Mouse (Mus musculus): ENCODE measurements at regions not wholly inside any gene's neighbourhood (a gene's known extent, or its start where the extent isn't known, plus 50 kb on each side); places are given as distances from the start of the nearest gene placed in this dataset.

DNA sequence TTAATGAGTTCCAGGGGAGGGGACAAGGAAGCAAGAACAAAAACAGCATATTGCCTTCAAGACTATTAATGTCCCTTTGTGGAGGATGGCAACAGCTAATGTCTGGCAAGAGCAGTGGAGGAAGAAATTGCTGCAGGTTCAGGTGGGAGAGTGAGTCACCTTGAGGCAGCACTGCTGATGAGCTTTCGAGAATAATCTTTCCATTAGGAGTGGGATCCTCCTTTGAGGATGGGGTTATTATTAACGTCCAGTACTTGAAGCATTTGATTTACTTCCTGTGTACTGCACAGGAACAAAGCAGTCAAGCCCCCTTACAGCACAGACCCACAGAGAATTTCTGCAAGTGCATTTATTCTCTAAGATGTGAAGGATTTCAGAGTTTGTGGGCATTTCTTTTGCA lies 671.2 kb upstream of the Stxbp6 start:
- WGBS: 27% methylated on average over 2 of the region's 2 CpGs
- no peaks in the 10 kb centered on the region for H3K27me3 ChIP-seq (ENCODE audit: control insufficient read depth, insufficient read depth, low read length)
- no peaks in the 10 kb centered on the region for H3K9me3 ChIP-seq (ENCODE audit: control insufficient read depth, low read depth, low read length)
- H3K9ac ChIP-seq (replicated peaks; ENCODE audit: low read depth, low read length): no peak overlapping the region
- ATAC-seq (ENCODE audit: insufficient number of reproducible peaks, insufficient read depth, low FRiP score, low read depth): no peak
- no peaks in the 10 kb centered on the region for H3K4me1 ChIP-seq (ENCODE audit: control insufficient read depth, insufficient read depth, low read length)
- no peak overlapping the region for H3K27ac ChIP-seq (ENCODE audit: low read length)
- H3K4me2 ChIP-seq (replicated peaks; ENCODE audit: low read depth, low read length): no peak overlapping the region
- H3K4me3 ChIP-seq (ENCODE audit: low read depth, low read length): no peak overlapping the region
- no peaks in the 10 kb centered on the region for H3K36me3 ChIP-seq (ENCODE audit: control insufficient read depth, insufficient read depth, low read length)

DNA sequence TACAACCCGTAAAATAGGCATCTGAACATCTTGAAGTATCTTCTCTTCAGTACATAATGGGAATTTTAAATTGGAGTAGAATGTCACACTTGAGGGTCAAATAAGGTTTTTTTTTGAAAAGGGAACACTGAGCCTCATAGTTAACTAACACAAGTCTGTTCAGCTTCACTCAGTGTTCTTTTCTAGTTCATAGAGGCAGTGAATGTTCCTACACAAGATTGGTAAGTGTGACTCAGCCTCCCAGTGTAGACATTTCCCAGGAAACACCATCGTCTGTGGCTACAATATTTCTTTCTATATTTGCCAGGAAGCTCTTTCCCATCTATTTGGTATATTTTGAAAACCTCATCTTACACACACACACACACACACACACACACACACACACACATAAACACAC lies 670.1 kb upstream of the Stxbp6 start:
- Histone ChIP-seq H3K4me3 (ENCODE audit: low read depth, low read length) (no peak overlapping the region), H3K9me3 (ENCODE audit: control insufficient read depth, low read depth, low read length) (no peaks in the 10 kb centered on the region), H3K9ac (replicated peaks; ENCODE audit: low read depth, low read length) (no peak overlapping the region), H3K36me3 (ENCODE audit: control insufficient read depth, insufficient read depth, low read length) (no peaks in the 10 kb centered on the region), H3K4me1 (ENCODE audit: control insufficient read depth, insufficient read depth, low read length) (no peaks in the 10 kb centered on the region), H3K27ac (ENCODE audit: low read length) (no peak overlapping the region), H3K27me3 (ENCODE audit: control insufficient read depth, insufficient read depth, low read length) (no peaks in the 10 kb centered on the region), H3K4me2 (replicated peaks; ENCODE audit: low read depth, low read length) (no peak overlapping the region)
- ATAC-seq (ENCODE audit: insufficient number of reproducible peaks, insufficient read depth, low FRiP score, low read depth): no peak
- WGBS: 80% methylated on average over 2 of the region's 2 CpGs

DNA sequence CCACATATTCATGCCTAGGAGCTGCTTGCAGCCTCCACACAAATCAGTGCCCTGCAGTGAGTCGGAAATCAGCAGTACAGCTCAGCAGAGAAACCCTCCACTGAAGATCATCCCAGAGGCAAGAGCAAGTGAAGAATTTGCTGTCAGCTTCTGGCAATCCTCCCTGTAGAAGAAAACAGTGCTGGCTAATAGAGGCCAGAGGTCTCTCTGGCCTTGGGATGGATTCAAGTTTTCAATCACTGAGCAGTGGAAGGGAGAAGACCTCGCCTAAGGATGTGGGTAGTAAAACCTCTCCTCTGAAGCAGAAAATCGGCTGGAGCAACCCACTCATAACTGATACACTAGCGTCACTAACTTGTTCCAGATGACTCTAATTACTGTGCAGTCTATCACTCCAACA lies 659.2 kb upstream of the Stxbp6 start:
- Histone ChIP-seq H3K4me2 (replicated peaks; ENCODE audit: low read depth, low read length) (no peak overlapping the region), H3K4me3 (ENCODE audit: low read depth, low read length) (no peak overlapping the region), H3K9ac (replicated peaks; ENCODE audit: low read depth, low read length) (no peak overlapping the region), H3K9me3 (ENCODE audit: control insufficient read depth, low read depth, low read length) (no peaks in the 10 kb centered on the region), H3K4me1 (ENCODE audit: control insufficient read depth, insufficient read depth, low read length) (no peaks in the 10 kb centered on the region), H3K27ac (ENCODE audit: low read length) (no peak overlapping the region), H3K27me3 (ENCODE audit: control insufficient read depth, insufficient read depth, low read length) (no peaks in the 10 kb centered on the region), H3K36me3 (ENCODE audit: control insufficient read depth, insufficient read depth, low read length) (no peaks in the 10 kb centered on the region)
- 45% methylated on average over 4 of the region's 4 CpGs for WGBS
- no peak for ATAC-seq (ENCODE audit: insufficient number of reproducible peaks, insufficient read depth, low FRiP score, low read depth)

DNA sequence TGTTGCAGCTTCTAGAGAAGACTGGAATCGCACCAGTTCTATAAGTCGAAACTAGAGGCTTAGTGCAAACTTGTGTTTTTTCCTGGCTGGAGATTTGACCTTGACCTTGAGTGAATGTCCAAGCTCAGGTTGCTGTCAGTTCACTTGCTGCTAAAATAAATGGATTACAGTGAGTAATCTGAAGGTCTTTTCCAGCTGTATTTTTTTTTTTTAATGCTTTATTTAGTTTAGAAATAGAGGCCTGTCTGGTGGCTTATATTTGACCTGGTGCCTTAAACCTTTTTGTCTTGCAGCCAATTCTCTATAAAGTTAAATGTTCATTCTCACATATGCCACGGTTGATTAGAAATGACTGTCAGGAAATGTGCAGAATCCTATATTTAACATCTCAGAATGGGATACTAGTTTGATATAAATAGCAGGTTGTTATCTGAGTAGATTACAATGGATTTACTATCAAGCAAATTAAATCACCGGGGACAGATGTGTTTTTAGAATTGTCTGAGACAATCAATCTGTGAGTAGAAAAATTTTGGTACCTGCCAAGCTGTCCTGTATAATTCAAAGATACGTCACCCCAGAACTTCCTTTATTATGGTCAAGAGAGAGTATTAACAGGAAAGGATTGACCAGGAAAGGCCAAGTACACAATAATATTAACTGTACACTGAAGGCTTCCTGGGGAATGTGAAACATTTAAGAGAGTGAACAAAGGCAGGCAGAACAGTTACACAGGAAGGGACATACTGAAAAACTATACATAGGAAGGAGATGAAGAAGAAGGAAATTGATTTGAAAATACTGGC lies 650.3 kb upstream of the Stxbp6 start:
- ATAC-seq (ENCODE audit: insufficient number of reproducible peaks, insufficient read depth, low FRiP score, low read depth): no peak
- no peak overlapping the region for H3K9ac ChIP-seq (replicated peaks; ENCODE audit: low read depth, low read length)
- no peak overlapping the region for H3K4me3 ChIP-seq (ENCODE audit: low read depth, low read length)
- no peak overlapping the region for H3K4me2 ChIP-seq (replicated peaks; ENCODE audit: low read depth, low read length)
- no peak overlapping the region for H3K27ac ChIP-seq (ENCODE audit: low read length)
- WGBS: 49% methylated on average over 5 of the region's 5 CpGs
- H3K36me3 ChIP-seq (ENCODE audit: control insufficient read depth, insufficient read depth, low read length): no peaks in the 10 kb centered on the region
- no peaks in the 10 kb centered on the region for H3K4me1 ChIP-seq (ENCODE audit: control insufficient read depth, insufficient read depth, low read length)
- no peaks in the 10 kb centered on the region for H3K27me3 ChIP-seq (ENCODE audit: control insufficient read depth, insufficient read depth, low read length)
- H3K9me3 ChIP-seq (ENCODE audit: control insufficient read depth, low read depth, low read length): no peaks in the 10 kb centered on the region

DNA sequence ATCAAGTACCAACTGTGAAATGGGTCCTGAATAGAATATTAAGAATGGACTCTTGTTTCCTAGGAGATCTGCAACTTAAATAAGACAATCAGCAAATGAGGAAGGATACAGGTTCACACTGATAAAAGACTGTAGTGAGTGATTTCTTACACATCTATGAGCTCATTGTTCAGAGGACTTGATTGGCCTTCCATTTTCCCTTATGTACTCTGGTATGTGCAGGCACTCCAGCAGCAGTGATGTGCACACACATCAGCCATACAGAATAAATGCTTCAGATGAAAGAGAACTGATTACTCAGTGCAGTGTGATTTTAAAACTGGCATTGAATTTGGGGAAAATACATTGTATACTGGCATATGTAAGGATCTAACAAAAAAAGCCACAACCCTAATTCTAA lies 636.8 kb upstream of the Stxbp6 start:
- H3K27ac ChIP-seq (ENCODE audit: low read length): no peak overlapping the region
- H3K4me2 ChIP-seq (replicated peaks; ENCODE audit: low read depth, low read length): no peak overlapping the region
- no peaks in the 10 kb centered on the region for H3K9me3 ChIP-seq (ENCODE audit: control insufficient read depth, low read depth, low read length)
- no peak overlapping the region for H3K9ac ChIP-seq (replicated peaks; ENCODE audit: low read depth, low read length)
- H3K4me1 ChIP-seq (ENCODE audit: control insufficient read depth, insufficient read depth, low read length): no peaks in the 10 kb centered on the region
- ATAC-seq (ENCODE audit: insufficient number of reproducible peaks, insufficient read depth, low FRiP score, low read depth): no peak
- H3K27me3 ChIP-seq (ENCODE audit: control insufficient read depth, insufficient read depth, low read length): no peaks in the 10 kb centered on the region
- H3K36me3 ChIP-seq (ENCODE audit: control insufficient read depth, insufficient read depth, low read length): no peaks in the 10 kb centered on the region
- H3K4me3 ChIP-seq (ENCODE audit: low read depth, low read length): no peak overlapping the region

DNA sequence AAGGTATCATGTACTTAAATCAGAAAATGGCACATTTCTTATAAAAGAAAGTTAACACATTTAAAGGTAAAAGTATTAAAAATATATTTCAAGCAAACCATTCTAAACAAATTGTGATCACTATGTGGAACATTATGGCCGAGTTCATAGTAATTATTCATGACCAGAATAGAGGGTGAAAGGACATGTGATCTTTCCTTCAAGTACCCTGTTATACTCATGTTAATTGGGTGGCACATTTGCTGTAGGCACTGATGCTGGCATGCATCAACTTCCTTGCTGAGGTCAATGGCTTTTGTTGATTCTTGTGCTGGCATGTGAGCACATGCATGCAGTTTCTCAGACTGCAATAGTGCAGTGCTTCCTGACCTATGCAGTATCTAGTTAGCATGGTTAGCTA lies 636.3 kb upstream of the Stxbp6 start:
- no peaks in the 10 kb centered on the region for H3K27me3 ChIP-seq (ENCODE audit: control insufficient read depth, insufficient read depth, low read length)
- 71% methylated on average over 1 of the region's 1 CpGs for WGBS
- H3K4me3 ChIP-seq (ENCODE audit: low read depth, low read length): no peak overlapping the region
- no peak for ATAC-seq (ENCODE audit: insufficient number of reproducible peaks, insufficient read depth, low FRiP score, low read depth)
- no peaks in the 10 kb centered on the region for H3K9me3 ChIP-seq (ENCODE audit: control insufficient read depth, low read depth, low read length)
- no peak overlapping the region for H3K27ac ChIP-seq (ENCODE audit: low read length)
- H3K36me3 ChIP-seq (ENCODE audit: control insufficient read depth, insufficient read depth, low read length): no peaks in the 10 kb centered on the region
- H3K4me2 ChIP-seq (replicated peaks; ENCODE audit: low read depth, low read length): no peak overlapping the region
- H3K4me1 ChIP-seq (ENCODE audit: control insufficient read depth, insufficient read depth, low read length): no peaks in the 10 kb centered on the region
- no peak overlapping the region for H3K9ac ChIP-seq (replicated peaks; ENCODE audit: low read depth, low read length)

DNA sequence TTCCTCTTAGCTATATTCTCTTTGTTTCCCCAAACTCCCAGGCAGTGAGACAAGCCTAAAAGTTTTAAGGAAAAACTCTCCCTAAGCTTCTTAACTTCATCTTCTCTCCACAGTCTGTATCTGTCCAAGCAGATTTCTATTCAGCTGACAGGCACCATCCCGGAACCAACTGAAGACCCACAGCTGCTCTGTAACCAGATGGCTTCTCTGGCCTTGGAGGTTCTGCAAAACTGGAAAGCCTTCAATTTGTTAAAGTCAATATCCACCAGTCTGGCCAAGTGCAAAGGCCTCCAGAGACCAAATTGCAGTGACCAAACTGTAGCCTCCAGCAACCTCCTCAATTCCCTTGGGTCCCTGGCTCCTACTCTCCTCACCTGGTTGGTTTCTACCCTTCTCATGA lies 614.8 kb upstream of the Stxbp6 start:
- no peak for ATAC-seq (ENCODE audit: insufficient number of reproducible peaks, insufficient read depth, low FRiP score, low read depth)
- Histone ChIP-seq H3K9me3 (ENCODE audit: control insufficient read depth, low read depth, low read length) (no peaks in the 10 kb centered on the region), H3K9ac (replicated peaks; ENCODE audit: low read depth, low read length) (no peak overlapping the region), H3K4me1 (ENCODE audit: control insufficient read depth, insufficient read depth, low read length) (no peaks in the 10 kb centered on the region), H3K27ac (ENCODE audit: low read length) (no peak overlapping the region), H3K4me2 (replicated peaks; ENCODE audit: low read depth, low read length) (no peak overlapping the region), H3K36me3 (ENCODE audit: control insufficient read depth, insufficient read depth, low read length) (no peaks in the 10 kb centered on the region), H3K27me3 (ENCODE audit: control insufficient read depth, insufficient read depth, low read length) (no peaks in the 10 kb centered on the region), H3K4me3 (ENCODE audit: low read depth, low read length) (no peak overlapping the region)
- WGBS: 44% methylated on average over 1 of the region's 1 CpGs

DNA sequence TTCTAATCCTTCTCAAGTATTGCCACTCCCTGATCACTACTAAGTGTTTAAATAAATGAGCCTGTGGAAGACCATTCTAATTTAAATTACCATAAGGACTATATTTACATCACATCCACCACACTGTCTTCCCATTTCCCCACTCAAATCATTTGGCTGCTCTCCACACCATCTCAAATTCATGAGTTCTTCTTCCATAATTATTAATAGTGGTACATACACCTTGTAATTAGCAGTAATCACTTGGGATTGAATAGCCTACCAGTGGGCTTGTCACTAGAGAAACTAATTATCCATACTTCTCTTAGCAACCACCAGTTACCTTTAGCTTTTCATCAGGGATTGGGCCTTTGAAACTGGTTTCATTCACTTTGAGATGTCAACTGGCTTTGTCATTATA lies 612.3 kb upstream of the Stxbp6 start:
- no peaks in the 10 kb centered on the region for H3K36me3 ChIP-seq (ENCODE audit: control insufficient read depth, insufficient read depth, low read length)
- H3K4me2 ChIP-seq (replicated peaks; ENCODE audit: low read depth, low read length): no peak overlapping the region
- no peaks in the 10 kb centered on the region for H3K9me3 ChIP-seq (ENCODE audit: control insufficient read depth, low read depth, low read length)
- H3K4me1 ChIP-seq (ENCODE audit: control insufficient read depth, insufficient read depth, low read length): no peaks in the 10 kb centered on the region
- no peak overlapping the region for H3K27ac ChIP-seq (ENCODE audit: low read length)
- no peak overlapping the region for H3K4me3 ChIP-seq (ENCODE audit: low read depth, low read length)
- no peaks in the 10 kb centered on the region for H3K27me3 ChIP-seq (ENCODE audit: control insufficient read depth, insufficient read depth, low read length)
- no peak overlapping the region for H3K9ac ChIP-seq (replicated peaks; ENCODE audit: low read depth, low read length)
- ATAC-seq (ENCODE audit: insufficient number of reproducible peaks, insufficient read depth, low FRiP score, low read depth): no peak

DNA sequence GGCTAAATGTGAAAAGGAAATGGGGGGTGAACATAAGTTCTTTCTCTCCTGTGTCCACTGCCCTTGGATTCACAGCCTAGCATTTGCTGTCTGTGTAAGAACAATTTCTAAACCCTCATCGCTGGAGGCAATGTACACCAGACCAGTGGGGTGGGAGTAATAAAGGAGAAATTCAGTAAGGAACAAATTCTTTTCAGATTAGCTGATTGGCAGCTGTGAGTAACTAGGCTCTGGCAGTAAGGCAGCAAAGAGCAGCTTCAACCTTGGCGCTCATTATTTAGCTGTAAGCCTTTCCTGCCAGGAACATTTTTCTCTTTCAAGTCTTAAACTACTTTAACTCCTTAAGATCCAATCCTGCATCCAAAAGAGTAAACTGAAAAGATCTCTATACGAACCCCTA lies 597.9 kb upstream of the Stxbp6 start:
- H3K4me2 ChIP-seq (replicated peaks; ENCODE audit: low read depth, low read length): no peak overlapping the region
- no peak overlapping the region for H3K9ac ChIP-seq (replicated peaks; ENCODE audit: low read depth, low read length)
- ATAC-seq (ENCODE audit: insufficient number of reproducible peaks, insufficient read depth, low FRiP score, low read depth): no peak
- H3K27me3 ChIP-seq (ENCODE audit: control insufficient read depth, insufficient read depth, low read length): no peaks in the 10 kb centered on the region
- H3K36me3 ChIP-seq (ENCODE audit: control insufficient read depth, insufficient read depth, low read length): no peaks in the 10 kb centered on the region
- H3K4me3 ChIP-seq (ENCODE audit: low read depth, low read length): no peak overlapping the region
- H3K9me3 ChIP-seq (ENCODE audit: control insufficient read depth, low read depth, low read length): no peaks in the 10 kb centered on the region
- H3K4me1 ChIP-seq (ENCODE audit: control insufficient read depth, insufficient read depth, low read length): no peaks in the 10 kb centered on the region
- no peak overlapping the region for H3K27ac ChIP-seq (ENCODE audit: low read length)
- 28% methylated on average over 3 of the region's 3 CpGs for WGBS
